Mouse (Mus musculus) ES-E14 (cell line): ENCODE results near the gene Plcl1.

Source experiments
- CHD2 ChIP-seq: IDR thresholded peaks from 2 replicates; pipeline ENCODE4 v1.6.1; 2014; ENCODE audit warnings: mild to moderate bottlenecking, low read depth, low read length, inconsistent platforms
- MAFK ChIP-seq: IDR thresholded peaks from 2 replicates; pipeline ENCODE4 v1.6.1; 2014; ENCODE audit warnings: mild to moderate bottlenecking, low read depth, low read length, inconsistent platforms; ENCODE audit not compliant: insufficient read depth
- ZC3H11A ChIP-seq: IDR thresholded peaks from 2 replicates; pipeline ENCODE4 v1.6.1; 2012; ENCODE audit warnings: low read depth, mild to moderate bottlenecking, inconsistent platforms, low read length, borderline replicate concordance
- ZNF384 ChIP-seq: IDR thresholded peaks from 2 replicates; pipeline ENCODE4 v1.6.1; 2012; ENCODE audit warnings: low read depth, low read length, inconsistent platforms

GRCm38 (mm10) chr1:55473756-55474155, 68.0 kb downstream of the Plcl1 start:
- TF ChIP-seq ZNF384, result no peak
- TF ChIP-seq MAFK, result no peak
- no peak for TF ChIP-seq CHD2
- no peak for TF ChIP-seq ZC3H11A
